Mouse (Mus musculus): ENCODE data around the gene Ccnyl1. TPM values are rescaled to one million over a fixed set of nuclear protein-coding genes. Genes with fewer than 3 reads are reported as not detected.

Gene Ccnyl1
- polyA plus RNA-seq, 2 experiments, result 1.4 to 4.2 TPM

DNA sequence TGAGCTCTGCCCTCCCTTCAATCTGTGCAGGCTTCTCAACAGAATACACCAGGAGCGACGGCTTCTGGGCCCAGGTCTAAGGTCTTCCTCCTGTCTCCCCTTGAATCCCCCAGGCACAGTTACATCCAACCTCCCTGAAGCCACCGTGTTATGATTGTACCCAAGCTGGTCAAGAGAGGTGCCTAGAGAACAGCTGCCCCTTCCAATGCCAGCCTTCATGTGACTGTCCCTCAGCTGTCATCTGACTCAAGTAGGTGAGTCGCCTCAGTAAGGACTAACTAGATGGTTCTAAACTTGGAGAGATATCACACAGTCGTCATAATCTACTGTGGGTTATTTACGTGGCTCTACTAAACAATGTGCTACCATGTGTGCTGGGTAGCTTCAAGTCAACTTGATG is 36.6 kb upstream of the Ccnyl1 start:
- Histone ChIP-seq H3K27me3 (ENCODE audit: control insufficient read depth, insufficient read depth, low read length) (no peaks in the 10 kb centered on the region), H3K9ac (replicated peaks) (no peak overlapping the region), H3K36me3 (replicated peaks; ENCODE audit: control insufficient read depth, insufficient read depth, low read depth) (no peaks in the 10 kb centered on the region), H3K27ac (no peak overlapping the region), H3K4me3 (ENCODE audit: insufficient read depth in 1 of 2, low read depth in 2 of 2, low read length in 2 of 2) (no peak overlapping the region), H3K4me1 (replicated peaks; ENCODE audit: control insufficient read depth in 2 of 2, insufficient read depth in 2 of 2, low read length in 1 of 2) (peaks cover 0 to 3% of the 10 kb centered on the region in 2 experiments; a peak in 1 of 4 replicates), H3K4me2 (ENCODE audit: low read depth) (no peak overlapping the region), H3K9me3 (ENCODE audit: control insufficient read depth, low read length) (no peaks in the 10 kb centered on the region)
- no peak for TF ChIP-seq EP300 (IDR thresholded peaks at IDR 0.05; ENCODE audit: low read depth)
- no peak for TF ChIP-seq CTCF (IDR thresholded peaks at IDR 0.05; ENCODE audit: low read depth)
- ATAC-seq (ENCODE audit: insufficient read depth) (no peak), DNase-seq (ENCODE audit: low read depth in 3 of 3, low spot score in 3 of 3) (no peak)
- WGBS (ENCODE audit: insufficient replicate concordance), result 70% methylated on average over 6 of the region's 6 CpGs

DNA sequence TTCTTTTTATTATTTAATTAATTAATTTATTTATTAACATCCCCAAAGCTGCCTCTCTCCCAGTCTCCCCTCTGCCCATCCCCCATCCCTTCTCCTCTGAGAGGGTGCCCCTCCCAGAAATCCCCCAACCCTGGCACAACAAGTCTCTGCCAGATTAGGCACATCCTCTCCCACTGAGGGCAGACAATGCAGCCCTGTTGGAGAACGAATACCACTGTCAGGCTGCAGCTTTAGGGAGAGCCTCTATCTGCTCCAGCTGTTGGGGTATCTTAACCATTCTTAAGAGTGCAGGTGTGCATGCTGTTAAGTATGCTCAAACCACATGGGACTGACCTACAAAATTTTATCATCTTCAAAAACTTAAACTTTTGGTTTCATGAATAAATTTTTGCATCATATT is 34.8 kb upstream of the Ccnyl1 start:
- no peak overlapping the region for H3K9ac ChIP-seq (replicated peaks)
- H3K4me2 ChIP-seq (ENCODE audit: low read depth), result no peak overlapping the region
- H3K27me3 ChIP-seq (ENCODE audit: control insufficient read depth, insufficient read depth, low read length), result no peaks in the 10 kb centered on the region
- no peaks in the 10 kb centered on the region for H3K9me3 ChIP-seq (ENCODE audit: control insufficient read depth, low read length)
- ATAC-seq (ENCODE audit: insufficient read depth), result no peak
- H3K4me1 ChIP-seq (replicated peaks; ENCODE audit: control insufficient read depth in 2 of 2, insufficient read depth in 2 of 2, low read length in 1 of 2), result peaks cover 0 to 3% of the 10 kb centered on the region in 2 experiments; a peak in 1 of 4 replicates
- no peak overlapping the region for H3K4me3 ChIP-seq (ENCODE audit: insufficient read depth in 1 of 2, low read depth in 2 of 2, low read length in 2 of 2)
- 25% methylated on average over 1 of the region's 1 CpGs for WGBS (ENCODE audit: insufficient replicate concordance)
- H3K36me3 ChIP-seq (replicated peaks; ENCODE audit: control insufficient read depth, insufficient read depth, low read depth), result no peaks in the 10 kb centered on the region
- TF ChIP-seq EP300 (IDR thresholded peaks at IDR 0.05; ENCODE audit: low read depth), result no peak
- no peak for TF ChIP-seq CTCF (IDR thresholded peaks at IDR 0.05; ENCODE audit: low read depth)
- H3K27ac ChIP-seq, result no peak overlapping the region
- no peak for DNase-seq (ENCODE audit: low read depth in 3 of 3, low spot score in 3 of 3)

DNA sequence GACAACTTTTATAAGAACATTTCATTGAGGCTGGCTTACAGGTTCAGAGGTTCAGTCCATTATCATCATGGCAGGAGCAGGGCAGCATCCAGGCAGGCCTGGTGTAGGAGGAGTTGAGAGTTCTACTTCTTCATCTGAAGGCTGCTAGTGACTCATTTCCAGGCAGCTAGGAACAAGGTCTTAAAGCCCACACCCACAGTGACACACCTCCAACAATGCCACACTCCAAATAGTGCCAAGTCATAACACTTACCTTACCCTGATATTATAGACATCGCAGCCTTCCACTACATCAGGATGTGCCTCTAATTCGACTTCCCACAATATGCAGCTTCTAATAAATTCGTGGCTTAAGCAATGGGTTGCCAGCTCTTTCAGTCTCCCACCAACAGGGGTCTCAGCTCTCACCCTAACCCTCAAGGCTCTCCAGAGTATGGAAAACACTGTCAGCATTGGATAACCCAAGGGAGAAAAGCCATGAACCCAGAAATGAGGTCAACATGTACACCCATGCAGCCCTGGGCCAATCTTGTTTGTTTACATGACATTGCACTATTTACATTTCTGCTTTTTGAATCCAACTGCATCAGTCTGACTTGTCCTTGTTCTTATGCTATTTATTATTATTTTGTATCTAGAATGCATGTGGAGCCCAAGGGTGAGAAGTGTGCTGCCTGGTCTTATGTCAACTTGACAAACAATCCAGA is 33.7 kb upstream of the Ccnyl1 start:
- Histone ChIP-seq H3K27me3 (ENCODE audit: control insufficient read depth, insufficient read depth, low read length) (no peaks in the 10 kb centered on the region), H3K9me3 (ENCODE audit: control insufficient read depth, low read length) (no peaks in the 10 kb centered on the region), H3K27ac (no peak overlapping the region), H3K4me1 (replicated peaks; ENCODE audit: control insufficient read depth in 2 of 2, insufficient read depth in 2 of 2, low read length in 1 of 2) (peaks cover 0 to 3% of the 10 kb centered on the region in 2 experiments; a peak in 1 of 4 replicates), H3K4me2 (ENCODE audit: low read depth) (no peak overlapping the region), H3K9ac (replicated peaks) (no peak overlapping the region), H3K4me3 (ENCODE audit: insufficient read depth in 1 of 2, low read depth in 2 of 2, low read length in 2 of 2) (no peak overlapping the region), H3K36me3 (replicated peaks; ENCODE audit: control insufficient read depth, insufficient read depth, low read depth) (no peaks in the 10 kb centered on the region)
- 64% methylated on average over 3 of the region's 3 CpGs for WGBS (ENCODE audit: insufficient replicate concordance)
- TF ChIP-seq EP300 (IDR thresholded peaks at IDR 0.05; ENCODE audit: low read depth) (no peak), CTCF (IDR thresholded peaks at IDR 0.05; ENCODE audit: low read depth) (no peak)
- peak; percentile 65; the same call in 1 of the 2 replicates for ATAC-seq (ENCODE audit: insufficient read depth)
- no peak for DNase-seq (ENCODE audit: low read depth in 3 of 3, low spot score in 3 of 3)

DNA sequence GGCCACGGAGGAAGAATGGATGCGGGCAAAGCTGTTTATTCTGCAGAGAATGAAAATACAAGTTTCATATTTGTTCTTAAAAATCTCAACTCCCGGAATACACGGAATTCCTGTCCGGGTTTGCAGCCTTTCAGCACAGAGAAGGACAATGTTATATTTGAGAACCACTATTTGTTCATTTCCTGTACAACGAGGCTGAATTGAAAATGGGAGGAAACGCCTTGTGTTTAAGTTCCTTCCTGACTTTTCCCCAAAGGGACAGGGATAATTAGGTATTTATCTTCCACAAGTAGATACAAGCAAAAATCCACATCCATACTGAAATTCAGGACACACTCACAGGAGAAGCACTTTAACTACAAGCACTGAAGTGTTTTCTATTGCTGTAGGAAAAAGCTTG is 31.4 kb upstream of the Ccnyl1 start:
- H3K4me2 ChIP-seq (ENCODE audit: low read depth), result no peak overlapping the region
- no peaks in the 10 kb centered on the region for H3K36me3 ChIP-seq (replicated peaks; ENCODE audit: control insufficient read depth, insufficient read depth, low read depth)
- 23% methylated on average over 7 of the region's 7 CpGs for WGBS (ENCODE audit: insufficient replicate concordance)
- no peak overlapping the region for H3K9ac ChIP-seq (replicated peaks)
- H3K4me1 ChIP-seq (replicated peaks; ENCODE audit: control insufficient read depth in 2 of 2, insufficient read depth in 2 of 2, low read length in 1 of 2), result peaks cover 0 to 3% of the 10 kb centered on the region in 2 experiments; a peak in 1 of 4 replicates
- ATAC-seq (ENCODE audit: insufficient read depth) (no peak), DNase-seq (ENCODE audit: low read depth in 3 of 3, low spot score in 3 of 3) (no peak)
- H3K27me3 ChIP-seq (ENCODE audit: control insufficient read depth, insufficient read depth, low read length), result no peaks in the 10 kb centered on the region
- TF ChIP-seq EP300 (IDR thresholded peaks at IDR 0.05; ENCODE audit: low read depth) (no peak), CTCF (IDR thresholded peaks at IDR 0.05; ENCODE audit: low read depth) (no peak)
- H3K27ac ChIP-seq, result no peak overlapping the region
- no peaks in the 10 kb centered on the region for H3K9me3 ChIP-seq (ENCODE audit: control insufficient read depth, low read length)
- no peak overlapping the region for H3K4me3 ChIP-seq (ENCODE audit: insufficient read depth in 1 of 2, low read depth in 2 of 2, low read length in 2 of 2)

DNA sequence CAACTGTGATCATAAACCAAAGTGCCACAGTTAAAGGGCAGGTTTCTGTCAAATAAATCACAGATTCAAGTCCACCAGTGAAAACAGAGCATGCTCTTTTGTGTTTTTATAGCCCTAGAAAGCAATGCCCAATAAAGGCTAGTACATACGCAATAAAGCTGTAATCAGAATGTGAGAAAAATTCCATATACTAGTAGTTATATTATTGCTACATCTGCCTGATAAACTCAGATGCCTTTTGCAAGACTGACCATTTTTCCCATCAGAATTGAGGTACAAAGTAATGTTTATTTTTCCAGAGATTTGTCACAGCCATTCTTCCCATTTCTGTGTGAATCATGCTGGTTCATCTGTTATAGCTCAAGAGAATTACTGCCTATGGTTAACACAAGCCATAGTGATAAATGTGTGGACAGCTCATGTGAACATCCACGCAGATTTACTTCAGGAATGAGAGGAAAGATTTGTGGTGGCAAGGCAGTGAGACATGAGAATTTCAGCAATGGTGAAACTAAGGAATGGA is 23.1 kb upstream of the Ccnyl1 start:
- DNase-seq (ENCODE audit: low read depth in 3 of 3, low spot score in 3 of 3) (no peak), ATAC-seq (ENCODE audit: insufficient read depth) (no peak)
- Histone ChIP-seq H3K9me3 (ENCODE audit: control insufficient read depth, low read length) (no peaks in the 10 kb centered on the region), H3K36me3 (replicated peaks; ENCODE audit: control insufficient read depth, insufficient read depth, low read depth) (no peaks in the 10 kb centered on the region), H3K27ac (no peak overlapping the region), H3K4me1 (replicated peaks; ENCODE audit: control insufficient read depth in 2 of 2, insufficient read depth in 2 of 2, low read length in 1 of 2) (no peaks in the 10 kb centered on the region), H3K4me2 (ENCODE audit: low read depth) (no peak overlapping the region), H3K4me3 (ENCODE audit: insufficient read depth in 1 of 2, low read depth in 2 of 2, low read length in 2 of 2) (no peak overlapping the region), H3K27me3 (ENCODE audit: control insufficient read depth, insufficient read depth, low read length) (no peaks in the 10 kb centered on the region), H3K9ac (replicated peaks) (no peak overlapping the region)
- TF ChIP-seq CTCF (IDR thresholded peaks at IDR 0.05; ENCODE audit: low read depth) (no peak), EP300 (IDR thresholded peaks at IDR 0.05; ENCODE audit: low read depth) (no peak)
- WGBS (ENCODE audit: insufficient replicate concordance), result 64% methylated on average over 2 of the region's 2 CpGs

Measured in liver, embryonic 14.5 days (tissue).